Mouse (Mus musculus) heart, embryonic 16.5 days (tissue): Measurements from ENCODE around the gene A26c2. TPM values are rescaled to one million over a fixed set of nuclear protein-coding genes. Genes with fewer than 3 reads are reported as not detected.

Experiments used
- ATAC-seq: fragments of 200-750 bp; cut with Nextera tagmentation; replicated peaks from 2 replicates; pipeline ENCODE4 v1.8.0; 2017; ENCODE audit warnings: moderate number of reproducible peaks; ENCODE audit not compliant: insufficient read depth, low FRiP score; ENCODE audit errors: extremely low read depth
- H3K27ac ChIP-seq: fragments of 300-500 bp; sonication (generic); 2 replicates; pipeline ENCODE4 v1.5.1; 2014; ENCODE audit warnings: mild to moderate bottlenecking, low read length, control low read depth, moderate library complexity
- H3K27me3 ChIP-seq: fragments of 300-500 bp; sonication (generic); 2 replicates; pipeline ENCODE4 v1.6.1; 2014; ENCODE audit warnings: low read length, mixed read lengths; ENCODE audit not compliant: control insufficient read depth, insufficient read depth
- H3K36me3 ChIP-seq: fragments of 300-500 bp; sonication (generic); 2 replicates; pipeline ENCODE4 v1.6.1; 2014; ENCODE audit not compliant: control insufficient read depth, insufficient read depth
- H3K4me1 ChIP-seq: fragments of 300-500 bp; sonication (generic); 2 replicates; pipeline ENCODE4 v1.6.1; 2014; ENCODE audit warnings: low read length, mixed read lengths; ENCODE audit not compliant: control insufficient read depth, insufficient read depth
- H3K4me2 ChIP-seq: fragments of 300-500 bp; sonication (generic); 2 replicates; pipeline ENCODE4 v1.6.1; 2014; ENCODE audit warnings: low read depth, mild to moderate bottlenecking, control low read depth, low read length
- H3K4me3 ChIP-seq: fragments of 300-500 bp; sonication (generic); 2 replicates; pipeline ENCODE4 v1.5.1; 2014; ENCODE audit warnings: mild to moderate bottlenecking, control low read depth, low read length
- H3K9ac ChIP-seq: fragments of 300-500 bp; sonication (generic); 2 replicates; pipeline ENCODE4 v1.6.1; 2014; ENCODE audit warnings: low read length, control low read depth
- H3K9me3 ChIP-seq: fragments of 300-500 bp; sonication (generic); replicated peaks from 2 replicates; pipeline ENCODE4 v1.6.1; 2016; ENCODE audit warnings: low read length; ENCODE audit not compliant: control insufficient read depth
- WGBS: fragments of 180-500 bp; shearing (Covaris S2); extraction: QIAGEN DNeasy Blood & Tissue Kit; methylation state at CpG from one replicate; pipeline ENCODE4 v1.1.7; 2014; 5-methylcytosine and 5-hydroxymethylcytosine counted together
- polyA plus RNA-seq: library from polyadenylated mRNA; unstranded; fragments of >200 nt; fragmentation: Nextera tagmentation; extraction: Ambion mirVana; gene quantifications from 2 replicates; pipeline ENCODE4 v1.2.1, GENCODE M21; 2015

The A26c2 gene
- not detected in 2 replicates for polyA plus RNA-seq

GRCm38 (mm10) chr7:62823573-62823972 lies at the start of gene A26c2:
Gene A26c2 (minus strand): TSS chr7:62823673.
- Histone ChIP-seq H3K4me2 (no peak within 1 kb of the TSS), H3K27me3 (no peaks in the 10 kb centered on the region), H3K27ac (no peak within 1 kb of the TSS), H3K4me1 (no peaks in the 10 kb centered on the region), H3K9me3 (no peaks in the 10 kb centered on the region), H3K36me3 (no peaks in the 10 kb centered on the region), H3K4me3 (no peak within 1 kb of the TSS), H3K9ac (no peak within 1 kb of the TSS)
- no peak for ATAC-seq
- 65% methylated on average over 7 of the region's 7 CpGs for WGBS

GRCm38 (mm10) chr7:62851471-62851870 lies 28.0 kb upstream of the A26c2 start:
- no peak for ATAC-seq

More at GRCm38 (mm10) chr7:62851471-62851870, 28.0 kb upstream of the A26c2 start:
- Histone ChIP-seq H3K27ac (no peak overlapping the region), H3K9ac (no peak overlapping the region), H3K4me2 (no peak overlapping the region), H3K4me3 (no peak overlapping the region), H3K4me1 (no peaks in the 10 kb centered on the region), H3K36me3 (no peaks in the 10 kb centered on the region), H3K9me3 (peaks cover 12% of the 10 kb centered on the region), H3K27me3 (no peaks in the 10 kb centered on the region)
